In the genomic region with DNA sequence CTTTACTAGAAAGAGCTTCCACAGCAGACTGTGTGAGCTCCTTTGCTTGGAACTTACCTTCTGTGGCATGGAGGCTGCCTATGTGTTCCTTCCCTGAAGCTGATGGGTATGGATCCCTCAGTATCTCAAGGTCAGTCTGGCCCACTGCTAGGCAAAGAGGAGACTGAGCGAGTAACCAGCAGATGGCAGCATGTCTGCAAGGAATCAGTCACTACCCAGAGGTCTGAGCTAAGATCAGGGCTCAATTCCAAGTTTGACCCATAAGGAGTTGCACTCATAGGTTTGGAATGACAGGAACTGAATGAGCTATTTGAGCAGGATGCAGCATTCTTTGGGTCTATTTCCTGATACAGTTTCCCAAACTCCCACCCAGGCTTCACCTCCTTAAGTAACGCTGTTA, we compare ENCODE assay signal across 8 mouse cellular contexts. TPM values are rescaled to one million over a fixed set of nuclear protein-coding genes. Genes with fewer than 3 reads are reported as not detected.
DNase-seq lines count a peak whose midpoint lies in the region; ATAC-seq and TF ChIP-seq lines count a peak whose summit lies in the region.

No protein-coding gene starts in this region.

- no peaks in the 10 kb centered on the region for H3K36me3 ChIP-seq in ES-Bruce4 (ENCODE audit: control insufficient read depth, insufficient read depth, low read length, poor library complexity, severe bottlenecking)
- H3K36me3 ChIP-seq in heart, embryonic 15.5 days = no peaks in the 10 kb centered on the region
- H3K36me3 ChIP-seq in midbrain, embryonic 14.5 days (ENCODE audit: control insufficient read depth, insufficient read depth, low read length) = peaks cover 32% of the 10 kb centered on the region

- TF ChIP-seq POLR2A in ES-Bruce4 (IDR thresholded peaks at IDR 0.05; ENCODE audit: insufficient read depth, low read length) = no peak

- DNase-seq in 3T3-L1 (ENCODE audit: low read depth, low spot score) = peak; percentile 98
- peak; percentile 71 for DNase-seq in embryo, embryonic 10.5 days (ENCODE audit: low spot score)
- peak; percentile 70 to 81 for DNase-seq in kidney, postnatal 25 days
- peak; percentile 73 for DNase-seq in midbrain, embryonic 14.5 days
- peak; percentile 31 for DNase-seq in yolk sac, embryonic 10.5 days (ENCODE audit: low spot score)
- DNase-seq in B cell, adult 2 months = no peak

- no peaks in the 10 kb centered on the region for H3K27me3 ChIP-seq in ES-Bruce4 (ENCODE audit: control insufficient read depth, insufficient read depth, low read length, poor library complexity, severe bottlenecking)
- no peaks in the 10 kb centered on the region for H3K27me3 ChIP-seq in heart, embryonic 15.5 days
- H3K27me3 ChIP-seq in midbrain, embryonic 14.5 days (ENCODE audit: control insufficient read depth, insufficient read depth, low read length) = no peaks in the 10 kb centered on the region

- no peaks in the 10 kb centered on the region for H3K4me1 ChIP-seq in ES-Bruce4 (ENCODE audit: control insufficient read depth, insufficient read depth, low read length)
- peaks cover 7% of the 10 kb centered on the region for H3K4me1 ChIP-seq in heart, embryonic 15.5 days (replicated peaks)
- H3K4me1 ChIP-seq in midbrain, embryonic 14.5 days (ENCODE audit: control insufficient read depth, insufficient read depth, low read length) = no peaks in the 10 kb centered on the region

- no peak overlapping the region for H3K4me2 ChIP-seq in heart, embryonic 15.5 days
- no peak overlapping the region for H3K4me2 ChIP-seq in midbrain, embryonic 14.5 days (ENCODE audit: low read length)

- ATAC-seq in heart, embryonic 15.5 days (replicated peaks; ENCODE audit: insufficient number of reproducible peaks, insufficient read depth, low FRiP score, low read depth) = peak; percentile 83
- no peak for ATAC-seq in midbrain, embryonic 14.5 days (ENCODE audit: low FRiP score, low TSS enrichment)

- peak; percentile 64 for TF ChIP-seq CTCF in ES-Bruce4 (IDR thresholded peaks at IDR 0.05; ENCODE audit: low read depth, low read length)

- 31% methylated on average over 2 of the region's 2 CpGs for WGBS in heart, embryonic 15.5 days
- WGBS in midbrain, embryonic 14.5 days = 50% methylated on average over 2 of the region's 2 CpGs

- H3K4me3 ChIP-seq in ES-Bruce4 (ENCODE audit: low read depth, low read length) = no peak overlapping the region
- no peak overlapping the region for H3K4me3 ChIP-seq in heart, embryonic 15.5 days
- no peak overlapping the region for H3K4me3 ChIP-seq in midbrain, embryonic 14.5 days (replicated peaks; ENCODE audit: low read depth, low read length)

- TF ChIP-seq EP300 in ES-Bruce4 (IDR thresholded peaks at IDR 0.05; ENCODE audit: insufficient read depth, low read depth, low read length) = no peak

- H3K27ac ChIP-seq in ES-Bruce4 (ENCODE audit: insufficient read depth, low read length) = no peak overlapping the region
- H3K27ac ChIP-seq in heart, embryonic 15.5 days = peak overlapping the region; percentile 42; the same call in 1 of the 2 replicates
- no peak overlapping the region for H3K27ac ChIP-seq in midbrain, embryonic 14.5 days (replicated peaks; ENCODE audit: low read depth, low read length)

- no peaks in the 10 kb centered on the region for H3K9me3 ChIP-seq in ES-Bruce4 (replicated peaks; ENCODE audit: control insufficient read depth, insufficient read depth, low read length, poor library complexity, severe bottlenecking)
- no peaks in the 10 kb centered on the region for H3K9me3 ChIP-seq in heart, embryonic 15.5 days (replicated peaks)
- H3K9me3 ChIP-seq in midbrain, embryonic 14.5 days (ENCODE audit: control insufficient read depth, low read length) = no peaks in the 10 kb centered on the region

- H3K9ac ChIP-seq in ES-Bruce4 (ENCODE audit: low read depth, poor library complexity, severe bottlenecking) = no peak overlapping the region
- no peak overlapping the region for H3K9ac ChIP-seq in heart, embryonic 15.5 days
- no peak overlapping the region for H3K9ac ChIP-seq in midbrain, embryonic 14.5 days (replicated peaks; ENCODE audit: low read length)

RNA-seq across cellular contexts. Expression of a gene that starts 30.4 kb away (rescaled TPM):
- 44.4 TPM in 2 replicates for polyA plus RNA-seq in ES-Bruce4 (2011; ENCODE audit: insufficient read depth, insufficient read length, low read depth, missing spikeins)
- polyA plus RNA-seq in heart, embryonic 15.5 days (2015; fragmentation: Nextera tagmentation; extraction: Ambion mirVana) = 60.0 and 78.0 TPM in 2 replicates
- polyA plus RNA-seq in midbrain, embryonic 14.5 days (2014; fragmentation: Nextera tagmentation; extraction: Ambion mirVana) = 39.8 and 57.8 TPM in 2 replicates

Comparison
In these comparisons a context has a peak if more than half of its experiments do, and no peak if none do; other contexts are left out.
1. DNase-seq: peak in 3T3-L1 (single experiment), embryo, embryonic 10.5 days (single experiment), kidney, postnatal 25 days (2 of 2), midbrain, embryonic 14.5 days (single experiment) and yolk sac, embryonic 10.5 days (single experiment); none in B cell, adult 2 months (0 of 2).